Mouse (Mus musculus) neural tube, embryonic 15.5 days (tissue): Measurements from ENCODE around the gene Naa20. TPM values are rescaled to one million over a fixed set of nuclear protein-coding genes. Genes with fewer than 3 reads are reported as not detected.

Experiments used
- ATAC-seq: fragments of 200-750 bp; cut with Nextera tagmentation; 2 replicates; pipeline ENCODE4 v1.8.0; 2017; ENCODE audit warnings: mild to moderate bottlenecking, moderate TSS enrichment, moderate library complexity; ENCODE audit not compliant: low FRiP score
- H3K27ac ChIP-seq: fragments of 300-500 bp; sonication (generic); replicated peaks from 2 replicates; pipeline ENCODE4 v1.5.1; 2015; ENCODE audit warnings: mild to moderate bottlenecking, inconsistent platforms
- H3K27me3 ChIP-seq: fragments of 300-500 bp; sonication (generic); replicated peaks from 2 replicates; pipeline ENCODE4 v1.6.1; 2015; ENCODE audit warnings: inconsistent platforms
- H3K36me3 ChIP-seq: fragments of 300-500 bp; sonication (generic); 2 replicates; pipeline ENCODE4 v1.6.1; 2015; ENCODE audit warnings: inconsistent platforms
- H3K4me1 ChIP-seq: fragments of 300-500 bp; sonication (generic); 2 replicates; pipeline ENCODE4 v1.6.1; 2015; ENCODE audit warnings: inconsistent platforms
- H3K4me2 ChIP-seq: fragments of 300-500 bp; sonication (generic); 2 replicates; pipeline ENCODE4 v1.6.1; 2015; ENCODE audit warnings: inconsistent platforms, mild to moderate bottlenecking, moderate library complexity
- H3K4me3 ChIP-seq: fragments of 300-500 bp; sonication (generic); replicated peaks from 2 replicates; pipeline ENCODE4 v1.5.1; 2015; ENCODE audit warnings: mild to moderate bottlenecking, inconsistent platforms
- H3K9ac ChIP-seq: fragments of 300-500 bp; sonication (generic); replicated peaks from 2 replicates; pipeline ENCODE4 v1.6.1; 2015; ENCODE audit warnings: mild to moderate bottlenecking, inconsistent platforms
- H3K9me3 ChIP-seq: fragments of 300-500 bp; sonication (generic); replicated peaks from 2 replicates; pipeline ENCODE4 v1.6.1; 2016; ENCODE audit warnings: inconsistent platforms
- WGBS: fragments of 180-500 bp; shearing (Covaris S2); methylation state at CpG from one replicate; pipeline ENCODE4 v1.1.7; 2015; ENCODE audit warnings: mixed read lengths; 5-methylcytosine and 5-hydroxymethylcytosine counted together
- polyA plus RNA-seq: library from polyadenylated mRNA; unstranded; fragments of >200 nt; fragmentation: Nextera tagmentation; extraction: Ambion mirVana; gene quantifications from 2 replicates; pipeline ENCODE4 v1.2.1, GENCODE M21; 2015

Naa20 gene
- polyA plus RNA-seq, 1 experiment from 2014 or later = 130 TPM

- Histone ChIP-seq H3K36me3 (no peaks in the 10 kb centered on the region; the same call in 1 of the 2 replicates), H3K27ac (no peak overlapping the region), H3K27me3 (no peaks in the 10 kb centered on the region), H3K4me3 (no peak overlapping the region), H3K9ac (no peak overlapping the region), H3K4me2 (no peak overlapping the region), H3K4me1 (no peaks in the 10 kb centered on the region), H3K9me3 (no peaks in the 10 kb centered on the region)
- ATAC-seq = no peak
- WGBS = 92% methylated on average over 4 of the region's 4 CpGs
Measured at GRCm38 (mm10) chr2:145871308-145871707, 30.6 kb upstream of the Naa20 start.

GRCm38 (mm10) chr2:145872099-145872498 is 29.8 kb upstream of the Naa20 start:
- Histone ChIP-seq H3K27me3 (no peaks in the 10 kb centered on the region), H3K36me3 (peaks cover 8% of the 10 kb centered on the region), H3K9me3 (no peaks in the 10 kb centered on the region), H3K9ac (no peak overlapping the region), H3K27ac (no peak overlapping the region), H3K4me2 (no peak overlapping the region), H3K4me1 (no peaks in the 10 kb centered on the region), H3K4me3 (no peak overlapping the region)
- WGBS = 100% methylated on average over 1 of the region's 1 CpGs
- no peak for ATAC-seq

- 81% methylated on average over 1 of the region's 1 CpGs for WGBS
- ATAC-seq = no peak
- no peaks in the 10 kb centered on the region for H3K4me1 ChIP-seq
- peaks cover 13% of the 10 kb centered on the region for H3K36me3 ChIP-seq
- H3K4me3 ChIP-seq = no peak overlapping the region
- H3K9me3 ChIP-seq = no peaks in the 10 kb centered on the region
- no peaks in the 10 kb centered on the region for H3K27me3 ChIP-seq
- H3K9ac ChIP-seq = no peak overlapping the region
- H3K4me2 ChIP-seq = no peak overlapping the region
- H3K27ac ChIP-seq = no peak overlapping the region
Measured at GRCm38 (mm10) chr2:145873953-145874352, 27.9 kb upstream of the Naa20 start.

GRCm38 (mm10) chr2:145874879-145875482 is 26.9 kb upstream of the Naa20 start:
- H3K4me2 ChIP-seq = no peak overlapping the region
- no peaks in the 10 kb centered on the region for H3K27me3 ChIP-seq
- WGBS = 74% methylated on average over 3 of the region's 3 CpGs
- ATAC-seq = no peak
- H3K9ac ChIP-seq = no peak overlapping the region
- no peak overlapping the region for H3K4me3 ChIP-seq
- H3K27ac ChIP-seq = no peak overlapping the region
- no peaks in the 10 kb centered on the region for H3K9me3 ChIP-seq
- peaks cover 19% of the 10 kb centered on the region for H3K36me3 ChIP-seq
- no peaks in the 10 kb centered on the region for H3K4me1 ChIP-seq

GRCm38 (mm10) chr2:145877191-145877590 is 24.7 kb upstream of the Naa20 start:
- H3K4me3 ChIP-seq = no peak overlapping the region

GRCm38 (mm10) chr2:145880887-145881747 is 20.8 kb upstream of the Naa20 start:
- no peaks in the 10 kb centered on the region for H3K27me3 ChIP-seq
- H3K27ac ChIP-seq = peak overlapping the region; percentile 48; the same call in 1 of the 2 replicates
- no peak overlapping the region for H3K4me3 ChIP-seq
- no peak for ATAC-seq
- H3K4me2 ChIP-seq = no peak overlapping the region
- peaks cover 24% of the 10 kb centered on the region for H3K36me3 ChIP-seq
- H3K9ac ChIP-seq = no peak overlapping the region
- no peaks in the 10 kb centered on the region for H3K9me3 ChIP-seq
- H3K4me1 ChIP-seq = peaks cover 13% of the 10 kb centered on the region
- 68% methylated on average over 11 of the region's 11 CpGs for WGBS

More at GRCm38 (mm10) chr2:145877191-145877590, 24.7 kb upstream of the Naa20 start:
- peaks cover 4% of the 10 kb centered on the region; the same call in 1 of the 2 replicates for H3K4me1 ChIP-seq
- ATAC-seq = no peak
- no peak overlapping the region for H3K27ac ChIP-seq
- H3K9me3 ChIP-seq = no peaks in the 10 kb centered on the region
- peaks cover 19% of the 10 kb centered on the region for H3K36me3 ChIP-seq
- no peaks in the 10 kb centered on the region for H3K27me3 ChIP-seq
- no peak overlapping the region for H3K4me2 ChIP-seq
- no peak overlapping the region for H3K9ac ChIP-seq
- WGBS = 89% methylated on average over 3 of the region's 3 CpGs

- Histone ChIP-seq H3K4me2 (no peak overlapping the region), H3K9ac (no peak overlapping the region), H3K36me3 (peaks cover 21% of the 10 kb centered on the region), H3K4me1 (peaks cover 13% of the 10 kb centered on the region), H3K27ac (peak overlapping the region; percentile 48; the same call in 1 of the 2 replicates), H3K9me3 (no peaks in the 10 kb centered on the region), H3K27me3 (no peaks in the 10 kb centered on the region), H3K4me3 (no peak overlapping the region)
- no peak for ATAC-seq
- 90% methylated on average over 5 of the region's 5 CpGs for WGBS
Measured at GRCm38 (mm10) chr2:145881932-145882331, 20.0 kb upstream of the Naa20 start.

GRCm38 (mm10) chr2:145882398-145882797 is 19.5 kb upstream of the Naa20 start:
- WGBS = 23% methylated on average over 2 of the region's 2 CpGs
- H3K36me3 ChIP-seq = peaks cover 23% of the 10 kb centered on the region
- peaks cover 13% of the 10 kb centered on the region for H3K4me1 ChIP-seq
- H3K9ac ChIP-seq = no peak overlapping the region
- no peaks in the 10 kb centered on the region for H3K27me3 ChIP-seq
- no peak overlapping the region for H3K4me2 ChIP-seq
- no peak overlapping the region for H3K27ac ChIP-seq
- H3K4me3 ChIP-seq = no peak overlapping the region
- H3K9me3 ChIP-seq = no peaks in the 10 kb centered on the region
- ATAC-seq = no peak

- ATAC-seq = peak; percentile 31; the same call in 1 of the 2 replicates
- Histone ChIP-seq H3K36me3 (peaks cover 15% of the 10 kb centered on the region), H3K4me1 (peaks cover 20% of the 10 kb centered on the region), H3K9me3 (no peaks in the 10 kb centered on the region), H3K4me3 (no peak overlapping the region), H3K9ac (no peak overlapping the region), H3K27me3 (no peaks in the 10 kb centered on the region), H3K4me2 (no peak overlapping the region), H3K27ac (peak overlapping the region; percentile 24; the same call in 1 of the 2 replicates)
- WGBS = 62% methylated on average over 17 of the region's 17 CpGs
Measured at GRCm38 (mm10) chr2:145884036-145884912, 17.6 kb upstream of the Naa20 start.

- H3K4me2 ChIP-seq = no peak overlapping the region
- H3K27ac ChIP-seq = 0 out of 2 replicates have a peak overlapping the region, but pooled peaks have one; percentile 24
- 81% methylated on average over 14 of the region's 14 CpGs for WGBS
Measured at GRCm38 (mm10) chr2:145884913-145885785, 16.8 kb upstream of the Naa20 start.

More at GRCm38 (mm10) chr2:145884913-145885785, 16.8 kb upstream of the Naa20 start:
- ATAC-seq = 0 out of 2 replicates have a peak, but pooled peaks have one; percentile 16
- Histone ChIP-seq H3K4me3 (no peak overlapping the region), H3K36me3 (peaks cover 12% of the 10 kb centered on the region), H3K27me3 (no peaks in the 10 kb centered on the region), H3K4me1 (peaks cover 20% of the 10 kb centered on the region), H3K9ac (no peak overlapping the region), H3K9me3 (no peaks in the 10 kb centered on the region)
